Mouse (Mus musculus) c-Kit-positive CD71-positive TER-119-positive erythroid progenitor cells, embryonic 14.5 days (primary cell): ENCODE data around the gene Creb3l2.
"Not testable (repeated sequence)": the region's sequence is repeated elsewhere in the genome, so short reads cannot be mapped to it uniquely, and the experiment has no call there.

ENCODE experiments used
- DNase-seq: peaks from one replicate; pipeline ENCODE4 v3.0.0-alpha.2; 2013; ENCODE audit warnings: low spot score

Gene Creb3l2

GRCm38 (mm10) chr6:37442041-37442667 lies at the start of gene Creb3l2:
TSS of gene Creb3l2 (minus strand) at chr6:37442146.
- peak; percentile 98 for DNase-seq

- DNase-seq: no peak
Observed at GRCm38 (mm10) chr6:37486502-37486901, 44.6 kb upstream of the Creb3l2 start.

GRCm38 (mm10) chr6:37484588-37485070 lies 42.7 kb upstream of the Creb3l2 start:
- no peak for DNase-seq

DNA sequence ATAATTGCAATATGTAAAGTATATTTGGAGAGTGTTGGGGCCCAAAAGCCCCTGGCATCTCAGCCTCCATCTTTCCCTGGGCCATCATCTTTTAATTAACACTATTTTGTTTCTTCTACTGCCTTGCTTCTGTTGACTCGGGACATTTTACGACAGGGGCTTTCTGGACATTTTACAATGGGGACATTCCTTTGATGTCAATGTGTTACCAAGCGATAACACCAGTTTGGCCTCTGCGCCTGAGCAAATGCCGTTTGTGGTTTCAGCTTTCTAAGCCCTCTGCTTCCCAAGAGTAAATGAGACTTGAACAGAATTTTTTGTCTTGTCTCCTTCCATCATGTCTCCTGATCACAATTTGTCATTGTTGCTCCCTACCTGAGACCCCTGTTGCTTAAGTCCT lies 41.3 kb upstream of the Creb3l2 start:
- DNase-seq: peak; percentile 17

GRCm38 (mm10) chr6:37481147-37481546 lies 39.2 kb upstream of the Creb3l2 start:
- no peak for DNase-seq

GRCm38 (mm10) chr6:37480008-37480407 lies 38.1 kb upstream of the Creb3l2 start:
- no peak for DNase-seq

DNA sequence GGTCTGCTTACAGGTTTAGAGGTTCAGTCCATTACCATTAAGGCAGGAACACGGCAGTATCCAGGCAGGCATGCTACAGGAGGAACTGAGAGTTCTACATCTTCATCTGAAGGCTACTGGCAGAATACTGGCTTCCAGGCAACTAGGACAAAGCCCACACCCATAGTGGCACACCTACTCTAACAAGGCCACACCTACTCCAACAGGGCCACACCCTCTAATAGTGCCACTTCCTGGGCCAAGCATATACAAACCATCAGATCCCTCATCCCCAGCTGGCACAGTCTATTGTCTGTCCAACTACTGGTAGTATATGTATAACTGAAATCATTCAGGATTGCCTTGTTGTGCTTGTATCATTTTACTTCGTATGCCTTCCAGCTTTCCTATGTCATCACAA lies 36.5 kb upstream of the Creb3l2 start:
- no peak for DNase-seq

DNA sequence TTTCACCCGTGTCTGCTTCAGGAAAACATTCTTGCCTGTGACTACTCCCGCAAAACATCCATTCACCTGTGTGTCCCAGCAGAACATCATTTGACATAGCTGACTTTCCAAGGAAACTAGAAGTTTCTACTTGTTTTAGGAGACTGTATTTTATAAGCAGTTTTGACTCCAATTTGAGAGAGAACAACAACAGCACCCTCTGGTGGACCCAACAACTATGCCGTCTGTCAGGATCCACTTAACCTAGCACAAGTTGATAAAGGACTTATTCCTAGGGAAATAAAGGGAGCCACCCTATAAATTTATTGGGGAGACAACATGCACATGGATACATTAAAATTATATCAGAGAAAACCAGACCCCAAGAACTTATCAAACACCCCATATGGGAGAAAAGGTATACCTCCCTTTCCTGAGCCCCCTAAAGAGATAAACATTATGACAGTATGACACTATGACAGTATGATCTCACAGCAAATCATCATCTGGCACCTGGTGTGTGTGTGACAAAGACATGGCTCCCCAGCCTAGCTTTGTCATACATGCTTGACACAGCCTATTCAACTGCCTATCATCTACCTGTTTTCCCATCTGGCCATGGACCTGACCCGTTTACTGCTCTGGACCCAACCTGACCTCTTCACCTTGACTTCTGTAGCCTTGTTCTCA lies 31.9 kb upstream of the Creb3l2 start:
- DNase-seq: no peak

DNA sequence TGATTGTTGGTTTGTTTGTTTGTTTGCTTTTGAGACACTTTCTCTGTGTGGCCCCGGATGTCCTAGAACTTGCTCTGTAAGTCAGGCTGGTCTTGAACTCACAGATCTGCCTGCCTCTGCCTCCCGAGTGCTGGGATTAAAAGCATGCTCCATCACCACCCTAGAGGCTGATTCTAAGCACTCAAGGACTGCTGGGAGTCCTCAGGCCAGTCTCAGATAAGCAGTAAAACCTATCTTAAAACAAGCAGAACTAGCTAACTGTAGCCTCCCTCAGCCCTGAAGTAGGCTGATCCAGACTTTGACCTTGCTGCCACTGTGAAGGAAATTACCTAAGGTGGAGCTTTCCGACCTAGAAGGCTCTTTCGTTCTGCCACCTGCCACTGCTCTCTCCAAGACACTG lies 28.3 kb upstream of the Creb3l2 start:
- no peak for DNase-seq

- DNase-seq: no peak
Observed at GRCm38 (mm10) chr6:37465847-37466246, 23.9 kb upstream of the Creb3l2 start.

DNA sequence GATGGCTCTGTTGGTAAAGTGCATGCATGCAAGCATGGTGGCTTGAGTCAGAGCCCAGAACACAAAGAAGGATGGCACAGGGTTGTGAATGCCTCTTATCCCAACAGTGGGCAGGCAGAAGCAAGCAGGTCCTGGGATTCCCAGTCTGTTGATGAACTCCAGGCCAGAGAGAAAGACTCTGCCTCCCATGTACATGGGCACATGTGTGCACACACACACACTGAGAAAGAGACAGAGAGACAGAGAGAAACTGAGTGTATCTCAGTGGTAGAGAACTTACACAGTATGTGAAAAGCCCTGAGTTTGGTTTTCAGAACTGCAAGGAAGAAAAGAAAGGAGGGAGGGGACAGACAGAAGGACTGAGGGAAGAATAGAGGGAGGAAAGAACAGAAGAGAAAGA lies 23.4 kb upstream of the Creb3l2 start:
- DNase-seq: no peak

GRCm38 (mm10) chr6:37464585-37464984 lies 22.6 kb upstream of the Creb3l2 start:
- no peak for DNase-seq

DNA sequence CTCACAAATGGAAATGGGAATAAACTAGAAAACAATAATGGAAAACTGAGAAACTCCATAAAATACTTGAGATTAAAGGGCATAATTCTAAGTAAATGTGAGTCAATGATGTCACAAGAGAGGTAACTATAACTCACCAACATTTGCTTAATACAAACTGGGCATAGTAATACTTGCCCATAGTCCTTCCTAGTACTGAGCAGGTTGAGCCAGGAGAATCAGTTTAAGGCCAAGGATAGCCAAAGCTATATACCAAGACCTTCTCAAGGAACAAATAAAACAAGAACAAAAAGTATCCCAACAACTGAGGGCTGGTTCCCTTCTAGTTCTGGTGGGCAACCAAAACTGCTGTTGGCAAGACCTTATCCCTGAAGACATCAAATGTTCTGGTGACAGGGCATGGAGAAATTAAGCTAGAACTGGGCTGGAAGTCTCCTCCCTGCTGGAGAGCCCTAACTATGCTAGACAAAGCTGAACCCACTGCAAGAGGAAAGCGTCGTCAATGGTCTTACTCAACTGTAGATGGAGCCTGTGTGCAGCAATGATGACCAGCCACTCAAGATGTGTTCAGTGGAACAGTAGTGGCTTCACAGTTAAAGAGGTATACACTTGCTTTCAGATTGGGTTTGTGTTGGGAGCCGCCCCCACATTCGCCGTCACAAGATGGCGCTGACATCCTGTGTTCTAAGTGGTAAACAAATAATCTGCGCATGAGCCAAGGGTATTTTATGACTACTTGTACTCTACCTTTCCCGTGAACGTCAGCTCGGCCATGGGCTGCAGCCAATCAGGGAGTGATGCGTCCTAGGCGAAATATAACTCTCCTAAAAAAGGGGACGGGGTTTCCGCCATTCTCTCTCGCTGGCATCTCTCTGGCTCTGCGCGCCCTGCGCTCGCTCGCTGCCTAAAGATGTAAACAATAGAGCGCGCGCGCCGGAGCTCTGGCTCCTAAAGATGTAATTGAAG lies 21.9 kb upstream of the Creb3l2 start:
- not testable (repeated sequence) for DNase-seq

- no peak for DNase-seq
Observed at GRCm38 (mm10) chr6:37460681-37461080, 18.7 kb upstream of the Creb3l2 start.

DNA sequence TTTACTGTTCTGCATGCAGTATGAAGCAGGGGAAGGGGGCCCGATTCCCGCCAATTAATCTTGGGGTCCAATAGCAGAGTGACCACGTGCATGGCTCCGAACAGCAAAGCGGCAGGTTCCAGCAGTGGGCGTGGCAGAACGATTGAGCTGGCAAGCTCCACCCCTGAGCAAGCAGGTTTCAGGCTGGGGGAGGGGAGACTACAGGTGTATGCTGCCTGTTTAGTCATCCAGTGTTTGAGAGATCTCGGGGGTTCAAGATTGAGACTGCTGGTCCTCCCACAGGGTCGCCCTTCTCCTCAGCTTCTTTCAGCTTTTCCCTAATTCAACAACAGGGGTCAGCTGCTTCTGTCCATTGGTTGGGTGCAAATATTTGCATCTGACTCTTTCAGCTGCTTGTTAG lies 17.7 kb upstream of the Creb3l2 start:
- not testable (repeated sequence) for DNase-seq

GRCm38 (mm10) chr6:37457990-37458655 lies 16.2 kb upstream of the Creb3l2 start:
- DNase-seq: no peak

- no peak for DNase-seq
Observed at GRCm38 (mm10) chr6:37455540-37455939, 13.6 kb upstream of the Creb3l2 start.

DNA sequence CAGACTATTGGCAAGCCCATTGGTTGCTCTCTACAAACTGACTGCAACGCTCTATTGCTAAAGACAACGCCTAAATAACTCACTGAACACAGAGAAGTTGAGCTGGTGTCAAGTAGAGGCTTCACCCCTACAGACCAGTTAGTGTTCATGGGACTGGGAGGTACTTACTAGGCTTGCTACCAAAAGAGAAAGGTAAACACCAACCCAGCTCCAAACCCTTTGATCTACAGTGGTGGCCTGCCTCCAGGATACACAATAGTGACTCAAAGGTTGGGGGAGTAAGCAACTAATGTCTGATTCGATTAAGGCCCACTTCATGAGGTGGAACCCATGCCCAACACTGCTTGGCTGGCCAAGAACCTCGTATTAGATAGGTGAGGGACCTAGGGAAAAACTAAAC lies 11.1 kb upstream of the Creb3l2 start:
- no peak for DNase-seq

DNA sequence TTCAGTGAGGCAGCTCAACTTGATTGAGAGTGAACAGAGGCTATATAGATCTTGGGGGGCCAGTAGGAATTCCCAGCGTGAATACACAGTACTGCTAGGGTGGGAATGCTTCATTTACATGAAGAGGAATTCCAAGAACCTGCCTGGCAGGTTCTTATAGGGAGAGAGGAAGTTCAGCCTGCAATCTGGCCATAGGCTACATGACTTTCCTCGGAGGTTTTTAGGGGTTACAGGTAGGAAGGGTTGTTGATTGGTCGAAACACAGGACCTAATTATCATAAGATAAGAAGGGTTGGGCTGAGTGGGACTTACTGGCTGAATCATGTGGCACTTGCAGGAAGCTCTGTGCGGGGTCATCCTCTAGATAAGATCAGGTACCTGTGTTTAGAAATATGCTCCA lies 9.7 kb upstream of the Creb3l2 start:
- DNase-seq: no peak

DNA sequence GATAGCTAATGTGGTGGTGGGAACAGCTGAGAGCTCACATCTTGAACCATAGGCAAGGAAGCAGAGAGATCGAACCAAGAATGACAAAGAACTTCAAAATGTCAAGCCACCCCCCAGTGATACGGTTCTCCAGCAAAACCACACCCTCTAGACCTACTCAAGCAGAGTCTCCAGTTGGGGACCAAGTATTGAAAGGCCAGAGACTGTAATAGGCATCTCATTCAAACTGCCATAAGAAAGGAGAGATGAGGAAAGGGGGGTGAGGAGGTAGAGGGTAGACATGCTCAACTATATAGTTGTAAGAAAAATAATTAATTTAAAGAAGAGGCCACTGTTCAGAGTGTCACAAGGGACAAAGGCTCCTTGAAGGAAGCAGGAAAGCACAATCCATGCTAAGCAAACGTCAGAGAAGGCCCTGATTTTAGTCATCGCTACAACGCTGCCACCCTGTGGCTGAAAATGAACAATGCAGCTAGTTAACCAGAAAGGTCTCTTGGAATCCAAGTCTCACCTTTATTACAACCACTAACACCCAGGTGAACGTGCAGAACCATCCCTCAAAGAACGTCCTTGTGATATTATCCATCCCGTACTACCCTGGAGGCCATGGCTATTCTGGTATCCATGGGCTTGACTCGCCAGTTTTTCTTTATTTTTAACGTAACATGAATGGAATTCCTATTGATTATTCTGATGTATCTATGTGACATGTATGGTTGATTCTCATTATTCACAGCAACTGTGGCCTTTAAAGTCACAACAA lies 5.9 kb upstream of the Creb3l2 start:
- peak; percentile 42 for DNase-seq

DNA sequence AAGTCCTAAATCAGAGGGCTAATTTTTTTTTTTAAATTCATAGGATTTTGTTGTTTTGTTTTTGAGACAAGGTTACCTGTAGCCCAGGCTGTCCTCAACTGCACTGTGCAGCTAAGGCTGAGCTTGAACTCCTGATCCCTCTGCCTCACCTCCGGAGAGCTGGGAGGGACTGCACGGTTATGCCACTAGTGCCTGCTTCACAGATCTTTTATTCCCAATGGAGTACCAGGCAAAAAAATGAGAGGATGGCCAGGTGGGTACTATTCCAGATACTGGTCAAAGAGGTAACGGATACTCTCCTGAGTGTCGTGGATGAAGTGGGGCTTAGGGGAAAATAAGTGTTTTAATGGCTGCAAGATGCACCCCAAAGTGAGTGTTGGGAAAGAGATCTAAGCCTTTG lies 835 bp upstream of the Creb3l2 start:
- no peak for DNase-seq
